Mouse (Mus musculus): ENCODE results near the gene Galnt7. TPM values are rescaled to one million over a fixed set of nuclear protein-coding genes. Genes with fewer than 3 reads are reported as not detected.

The Galnt7 gene
- polyA plus RNA-seq, 1 experiment from 2014 or later: 21.5 TPM

GRCm38 (mm10) chr8:57627946-57628786 lies 24.7 kb downstream of the Galnt7 start:
- Histone ChIP-seq H3K27me3 (no peaks in the 10 kb centered on the region), H3K4me3 (replicated peaks) (no peak overlapping the region), H3K4me2 (no peak overlapping the region), H3K4me1 (peaks cover 16% of the 10 kb centered on the region), H3K27ac (peak overlapping the region; percentile 23; the same call in 1 of the 2 replicates), H3K9ac (no peak overlapping the region), H3K9me3 (replicated peaks) (no peaks in the 10 kb centered on the region), H3K36me3 (no peaks in the 10 kb centered on the region)
- ATAC-seq (replicated peaks; ENCODE audit: low FRiP score): no peak
- WGBS: 59% methylated on average over 5 of the region's 5 CpGs

GRCm38 (mm10) chr8:57623955-57624354 lies 28.9 kb downstream of the Galnt7 start:
- no peak overlapping the region for H3K9ac ChIP-seq
- no peak overlapping the region for H3K4me2 ChIP-seq
- H3K27ac ChIP-seq: no peak overlapping the region
- H3K27me3 ChIP-seq: no peaks in the 10 kb centered on the region
- no peak overlapping the region for H3K4me3 ChIP-seq (replicated peaks)
- 89% methylated on average over 4 of the region's 4 CpGs for WGBS
- peaks cover 16% of the 10 kb centered on the region for H3K4me1 ChIP-seq
- no peaks in the 10 kb centered on the region for H3K9me3 ChIP-seq (replicated peaks)
- no peaks in the 10 kb centered on the region for H3K36me3 ChIP-seq
- ATAC-seq (replicated peaks; ENCODE audit: low FRiP score): no peak

- Histone ChIP-seq H3K4me2 (no peak overlapping the region), H3K9ac (no peak overlapping the region), H3K27ac (no peak overlapping the region), H3K36me3 (no peaks in the 10 kb centered on the region), H3K4me1 (peaks cover 16% of the 10 kb centered on the region), H3K9me3 (replicated peaks) (no peaks in the 10 kb centered on the region), H3K27me3 (no peaks in the 10 kb centered on the region), H3K4me3 (replicated peaks) (no peak overlapping the region)
- ATAC-seq (replicated peaks; ENCODE audit: low FRiP score): no peak
- WGBS: 95% methylated on average over 3 of the region's 3 CpGs
These were observed 29.8 kb downstream of the Galnt7 start for GRCm38 (mm10) chr8:57623051-57623450.

- 70% methylated on average over 5 of the region's 5 CpGs for WGBS
- no peaks in the 10 kb centered on the region for H3K9me3 ChIP-seq (replicated peaks)
- no peaks in the 10 kb centered on the region for H3K36me3 ChIP-seq
- no peak overlapping the region for H3K4me3 ChIP-seq (replicated peaks)
- H3K9ac ChIP-seq: no peak overlapping the region
- no peak for ATAC-seq (replicated peaks; ENCODE audit: low FRiP score)
- no peak overlapping the region for H3K4me2 ChIP-seq
- no peaks in the 10 kb centered on the region for H3K27me3 ChIP-seq
- peaks cover 16% of the 10 kb centered on the region for H3K4me1 ChIP-seq
- no peak overlapping the region for H3K27ac ChIP-seq
These were observed 35.9 kb downstream of the Galnt7 start for GRCm38 (mm10) chr8:57616965-57617364.

- peaks cover 28% of the 10 kb centered on the region for H3K4me1 ChIP-seq
- 31% methylated on average over 15 of the region's 15 CpGs for WGBS
- peak overlapping the region; percentile 67 for H3K27ac ChIP-seq
- no peaks in the 10 kb centered on the region for H3K36me3 ChIP-seq
- H3K9me3 ChIP-seq (replicated peaks): no peaks in the 10 kb centered on the region
- peak overlapping the region; percentile 48 for H3K4me2 ChIP-seq
- no peaks in the 10 kb centered on the region for H3K27me3 ChIP-seq
- ATAC-seq (replicated peaks; ENCODE audit: low FRiP score): peak; percentile 92
- H3K4me3 ChIP-seq (replicated peaks): no peak overlapping the region
- no peak overlapping the region for H3K9ac ChIP-seq
These were observed 37.7 kb downstream of the Galnt7 start for GRCm38 (mm10) chr8:57615016-57615657.

- H3K27ac ChIP-seq: peak overlapping the region; percentile 49; the same call in 1 of the 2 replicates
- 17% methylated on average over 7 of the region's 7 CpGs for WGBS
- H3K27me3 ChIP-seq: no peaks in the 10 kb centered on the region
- no peak overlapping the region for H3K4me2 ChIP-seq
- no peak overlapping the region for H3K4me3 ChIP-seq (replicated peaks)
- peaks cover 31% of the 10 kb centered on the region for H3K4me1 ChIP-seq
- ATAC-seq (replicated peaks; ENCODE audit: low FRiP score): peak; percentile 31; the same call in 1 of the 2 replicates
- H3K36me3 ChIP-seq: no peaks in the 10 kb centered on the region
- H3K9ac ChIP-seq: no peak overlapping the region
- no peaks in the 10 kb centered on the region for H3K9me3 ChIP-seq (replicated peaks)
These were observed 41.3 kb downstream of the Galnt7 start for GRCm38 (mm10) chr8:57611419-57611977.

GRCm38 (mm10) chr8:57610706-57611418 lies 42.0 kb downstream of the Galnt7 start:
- 45% methylated on average over 11 of the region's 11 CpGs for WGBS
- H3K4me1 ChIP-seq: peaks cover 28% of the 10 kb centered on the region
- no peak overlapping the region for H3K4me2 ChIP-seq
- H3K9me3 ChIP-seq (replicated peaks): no peaks in the 10 kb centered on the region
- no peak overlapping the region; the same call in 1 of the 2 replicates for H3K27ac ChIP-seq
- peak; percentile 7; the same call in 1 of the 2 replicates for ATAC-seq (replicated peaks; ENCODE audit: low FRiP score)
- H3K9ac ChIP-seq: no peak overlapping the region
- H3K27me3 ChIP-seq: no peaks in the 10 kb centered on the region
- H3K4me3 ChIP-seq (replicated peaks): no peak overlapping the region
- H3K36me3 ChIP-seq: no peaks in the 10 kb centered on the region

- Histone ChIP-seq H3K27ac (no peak overlapping the region), H3K36me3 (no peaks in the 10 kb centered on the region), H3K4me1 (peaks cover 13% of the 10 kb centered on the region), H3K9me3 (replicated peaks) (no peaks in the 10 kb centered on the region), H3K4me3 (replicated peaks) (no peak overlapping the region), H3K27me3 (no peaks in the 10 kb centered on the region), H3K9ac (no peak overlapping the region), H3K4me2 (no peak overlapping the region)
- no peak for ATAC-seq (replicated peaks; ENCODE audit: low FRiP score)
- WGBS: 69% methylated on average over 5 of the region's 5 CpGs
These were observed 50.3 kb downstream of the Galnt7 start for GRCm38 (mm10) chr8:57602511-57602910.

- no peaks in the 10 kb centered on the region for H3K9me3 ChIP-seq (replicated peaks)
- H3K9ac ChIP-seq: no peak overlapping the region
- H3K4me2 ChIP-seq: no peak overlapping the region
- no peak overlapping the region for H3K4me3 ChIP-seq (replicated peaks)
- no peaks in the 10 kb centered on the region for H3K27me3 ChIP-seq
- no peak for ATAC-seq (replicated peaks; ENCODE audit: low FRiP score)
- H3K4me1 ChIP-seq: peaks cover 13% of the 10 kb centered on the region
- H3K27ac ChIP-seq: no peak overlapping the region
- no peaks in the 10 kb centered on the region for H3K36me3 ChIP-seq
- 83% methylated on average over 12 of the region's 12 CpGs for WGBS
These were observed 50.8 kb downstream of the Galnt7 start for GRCm38 (mm10) chr8:57601987-57602418.

GRCm38 (mm10) chr8:57599813-57600555 lies 52.8 kb downstream of the Galnt7 start:
- WGBS: 20% methylated on average over 22 of the region's 22 CpGs
- Histone ChIP-seq H3K9ac (no peak overlapping the region), H3K27me3 (no peaks in the 10 kb centered on the region), H3K4me1 (peaks cover 13% of the 10 kb centered on the region), H3K36me3 (no peaks in the 10 kb centered on the region), H3K4me3 (replicated peaks) (peak overlapping the region; percentile 33), H3K4me2 (peak overlapping the region; percentile 56), H3K27ac (0 out of 2 replicates have a peak overlapping the region, but pooled peaks have one; percentile 11), H3K9me3 (replicated peaks) (no peaks in the 10 kb centered on the region)
- ATAC-seq (replicated peaks; ENCODE audit: low FRiP score): no peak; the same call in 1 of the 2 replicates

GRCm38 (mm10) chr8:57595853-57596252 lies 57.0 kb downstream of the Galnt7 start:
- no peak for ATAC-seq (replicated peaks; ENCODE audit: low FRiP score)
- WGBS: 78% methylated on average over 3 of the region's 3 CpGs
- H3K9me3 ChIP-seq (replicated peaks): no peaks in the 10 kb centered on the region
- no peak overlapping the region for H3K4me2 ChIP-seq
- H3K9ac ChIP-seq: no peak overlapping the region
- no peaks in the 10 kb centered on the region for H3K27me3 ChIP-seq
- peaks cover 11% of the 10 kb centered on the region for H3K4me1 ChIP-seq
- H3K36me3 ChIP-seq: no peaks in the 10 kb centered on the region
- no peak overlapping the region for H3K4me3 ChIP-seq (replicated peaks)
- no peak overlapping the region for H3K27ac ChIP-seq
